In the genomic region with DNA sequence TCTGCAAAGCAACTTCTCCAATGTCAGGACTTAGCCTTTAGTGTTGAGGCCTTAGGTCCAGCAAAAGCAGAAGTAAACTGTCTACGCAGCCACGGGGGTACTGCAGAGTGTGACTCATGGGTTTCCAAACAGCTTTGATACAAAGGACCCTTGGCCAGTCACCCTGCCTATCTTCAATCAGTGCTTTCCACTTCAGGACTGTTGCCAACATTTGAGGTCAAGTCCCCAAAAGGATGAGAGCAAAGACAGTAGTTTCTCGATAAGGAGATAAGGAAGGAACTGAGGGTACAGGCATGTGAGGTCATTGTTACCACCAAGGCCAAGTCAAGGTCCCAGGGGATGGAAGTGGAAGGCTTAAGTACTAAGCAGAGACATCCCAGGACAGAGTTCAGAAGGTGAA, we compare ENCODE assay signal across 15 mouse cellular contexts. TPM values are rescaled to one million over a fixed set of nuclear protein-coding genes. Genes with fewer than 3 reads are reported as not detected.
DNase-seq lines count a peak whose midpoint lies in the region; ATAC-seq and TF ChIP-seq lines count a peak whose summit lies in the region.
"Had no signal": no experiment of that assay in that cellular context is flagged by ENCODE, and none has a peak within 500 bp of the region (broad histone marks: within the 10 kb centered on the region; RNA-seq: fewer than 3 reads in every experiment).

No protein-coding gene starts in this region.

- no peak overlapping the region for H3K4me3 ChIP-seq in testis, adult 2 months (ENCODE audit: control insufficient read depth, low read depth, low read length)
- no peak overlapping the region for H3K4me3 ChIP-seq in hindbrain, embryonic 13.5 days
- H3K4me3 ChIP-seq: erythroblast, embryonic 14.5 days; layer of hippocampus, adult 2 months; lung, embryonic 15.5 days; neural tube, embryonic 15.5 days had no signal

- H3K27me3 ChIP-seq in testis, adult 2 months (ENCODE audit: control insufficient read depth, insufficient read depth, low read length), result no peaks in the 10 kb centered on the region
- H3K27me3 ChIP-seq in hindbrain, embryonic 13.5 days, result no peaks in the 10 kb centered on the region
- H3K27me3 ChIP-seq: lung, embryonic 15.5 days; neural tube, embryonic 15.5 days had no signal

- TF ChIP-seq POLR2A in testis, adult 2 months (IDR thresholded peaks at IDR 0.05; ENCODE audit: control insufficient read depth, low read depth, low read length), result no peak

- peak overlapping the region; percentile 32; the same call in 1 of the 2 replicates for H3K27ac ChIP-seq in testis, adult 2 months (ENCODE audit: control insufficient read depth, insufficient read depth, low read depth, low read length)
- H3K27ac ChIP-seq in hindbrain, embryonic 13.5 days, result no peak overlapping the region
- H3K27ac ChIP-seq: hindbrain, embryonic 14.5 days; layer of hippocampus, adult 2 months; lung, embryonic 15.5 days; neural tube, embryonic 15.5 days had no signal

- H3K9ac ChIP-seq in hindbrain, embryonic 13.5 days, result no peak overlapping the region
- H3K9ac ChIP-seq: hindbrain, embryonic 14.5 days; lung, embryonic 15.5 days; neural tube, embryonic 15.5 days had no signal

- TF ChIP-seq CTCF in testis, adult 2 months (IDR thresholded peaks at IDR 0.05; ENCODE audit: control insufficient read depth, insufficient read depth, insufficient replicate concordance, low read depth, low read length), result no peak

- no peak overlapping the region for H3K4me2 ChIP-seq in hindbrain, embryonic 13.5 days
- H3K4me2 ChIP-seq: hindbrain, embryonic 14.5 days; lung, embryonic 15.5 days; neural tube, embryonic 15.5 days had no signal

- H3K36me3 ChIP-seq in testis, adult 2 months (ENCODE audit: control insufficient read depth, insufficient read depth, low read length), result no peaks in the 10 kb centered on the region
- H3K36me3 ChIP-seq in hindbrain, embryonic 13.5 days, result no peaks in the 10 kb centered on the region
- H3K36me3 ChIP-seq: lung, embryonic 15.5 days; neural tube, embryonic 15.5 days had no signal

- WGBS in hindbrain, embryonic 13.5 days, result 86% methylated on average over 3 of the region's 3 CpGs

- no peaks in the 10 kb centered on the region for H3K9me3 ChIP-seq in hindbrain, embryonic 13.5 days
- H3K9me3 ChIP-seq: lung, embryonic 15.5 days; neural tube, embryonic 15.5 days had no signal

- DNase-seq in gastrocnemius, postnatal 25 days, result peak; percentile 23
- no peak for DNase-seq in gastrocnemius, postnatal 10 days
- DNase-seq in testis, postnatal 10 days (ENCODE audit: low spot score), result no peak
- DNase-seq in lung, postnatal 10 days, result peak; percentile 18
- no peak for DNase-seq in layer of hippocampus, adult 11-12 months (ENCODE audit: low spot score)
- DNase-seq: right cerebral cortex, postnatal 4 days; thymus, adult 2 months had no signal

- ATAC-seq in hindbrain, embryonic 13.5 days (ENCODE audit: low FRiP score), result no peak
- ATAC-seq: midbrain, embryonic 16.5 days had no signal

- H3K4me1 ChIP-seq in testis, adult 2 months (ENCODE audit: control insufficient read depth, insufficient read depth, low read length), result no peaks in the 10 kb centered on the region; the same call in 1 of the 2 replicates
- no peaks in the 10 kb centered on the region for H3K4me1 ChIP-seq in hindbrain, embryonic 13.5 days (replicated peaks)
- H3K4me1 ChIP-seq: lung, embryonic 15.5 days; neural tube, embryonic 15.5 days had no signal

RNA-seq across cellular contexts. Expression of gene Xpnpep2, which starts 2.3 kb away (rescaled TPM):
- total RNA-seq in gastrocnemius, postnatal 25 days (2021), result 1 to 10 TPM in 1 of 2 experiments, under 1 TPM in 1; 0.41 to 1.0 TPM
- total RNA-seq in gastrocnemius, postnatal 10 days (2021), result 1 to 10 TPM; 2.2 to 3.2 TPM
- 0.16 and 0.20 TPM in 2 replicates for polyA plus RNA-seq in testis, adult 2 months (2012; rRNA removed)
- 0.69 and 0.78 TPM in 2 replicates for polyA plus RNA-seq in hindbrain, embryonic 13.5 days (2015; fragmentation: Nextera tagmentation; extraction: Ambion mirVana)
- polyA plus RNA-seq: erythroblast, embryonic 14.5 days had no signal

RNA-seq across cellular contexts. Expression of gene Sash3, which starts 40.0 kb away (rescaled TPM):
- total RNA-seq in gastrocnemius, postnatal 25 days (2021), result under 1 TPM; 0.23 to 0.48 TPM
- 1 to 10 TPM in 1 of 2 experiments, under 1 TPM in 1; 0.82 to 1.2 TPM for total RNA-seq in gastrocnemius, postnatal 10 days (2021)
- polyA plus RNA-seq in testis, adult 2 months (2012; rRNA removed), result 0.75 and 0.91 TPM in 2 replicates
- 1.1 and 1.3 TPM in 2 replicates for polyA plus RNA-seq in hindbrain, embryonic 13.5 days (2015; fragmentation: Nextera tagmentation; extraction: Ambion mirVana)

Comparison
In these comparisons a context has a peak if more than half of its experiments do, and no peak if none do; other contexts are left out.
1. DNase-seq: peak in gastrocnemius, postnatal 25 days (single experiment) and lung, postnatal 10 days (single experiment); none in gastrocnemius, postnatal 10 days (single experiment), testis, postnatal 10 days (single experiment) and layer of hippocampus, adult 11-12 months (single experiment).